23 mouse cellular contexts compared by ENCODE assay signal in genomic region chr14:20719767-20720166, GRCm38 (mm10). TPM values are rescaled to one million over a fixed set of nuclear protein-coding genes. Genes with fewer than 3 reads are reported as not detected.
DNase-seq lines count a peak whose midpoint lies in the region; ATAC-seq and TF ChIP-seq lines count a peak whose summit lies in the region.
"Had no signal": no experiment of that assay in that cellular context is flagged by ENCODE, and none has a peak within 500 bp of the region (broad histone marks: within the 10 kb centered on the region; RNA-seq: fewer than 3 reads in every experiment).

No protein-coding gene starts in this region.

- no peak for TF ChIP-seq RAD21 in MEL (IDR thresholded peaks at IDR 0.05; ENCODE audit: low read depth, low read length)

- H3K9ac ChIP-seq in heart, adult 2 months (ENCODE audit: low read depth, low read length) = no peak overlapping the region
- H3K9ac ChIP-seq in MEL (ENCODE audit: control insufficient read depth, low read depth, low read length, poor library complexity, severe bottlenecking) = no peak overlapping the region

- H3K4me3 ChIP-seq in heart, adult 2 months = no peak overlapping the region
- H3K4me3 ChIP-seq in G1E (ENCODE audit: low read depth, low read length) = no peak overlapping the region
- no peak overlapping the region for H3K4me3 ChIP-seq in MEL (ENCODE audit: control insufficient read depth in 1 of 2, insufficient read depth in 1 of 2, low read depth in 2 of 2, low read length in 2 of 2)
- H3K4me3 ChIP-seq in myocyte = no peak overlapping the region

- no peaks in the 10 kb centered on the region for H3K36me3 ChIP-seq in heart, adult 2 months (ENCODE audit: control insufficient read depth, insufficient read depth, low read length)
- peaks cover 98% of the 10 kb centered on the region for H3K36me3 ChIP-seq in G1E (replicated peaks)
- H3K36me3 ChIP-seq in MEL (ENCODE audit: control insufficient read depth in 1 of 2, insufficient read depth in 2 of 2, low read length in 2 of 2) = peaks cover 0 to 21% of the 10 kb centered on the region in 2 experiments; a peak in 2 of 4 replicates
- H3K36me3 ChIP-seq in myocyte (ENCODE audit: control insufficient read depth, insufficient read depth) = peaks cover 54% of the 10 kb centered on the region

- WGBS in heart, adult 2 months = 91% methylated on average over 12 of the region's 12 CpGs

- H3K4me1 ChIP-seq in heart, adult 2 months (ENCODE audit: control insufficient read depth, insufficient read depth, low read length) = no peaks in the 10 kb centered on the region
- H3K4me1 ChIP-seq in G1E (ENCODE audit: insufficient read depth, low read depth, low read length) = peaks cover 57% of the 10 kb centered on the region
- no peaks in the 10 kb centered on the region; a peak in 1 of 4 replicates for H3K4me1 ChIP-seq in MEL (ENCODE audit: control insufficient read depth in 1 of 2, insufficient read depth in 2 of 2, low read length in 2 of 2)

- no peaks in the 10 kb centered on the region for H3K27me3 ChIP-seq in heart, adult 2 months (ENCODE audit: control insufficient read depth, insufficient read depth, low read length)
- no peaks in the 10 kb centered on the region for H3K27me3 ChIP-seq in G1E (ENCODE audit: insufficient read depth, low read length)
- no peaks in the 10 kb centered on the region for H3K27me3 ChIP-seq in MEL (ENCODE audit: control insufficient read depth in 1 of 2, insufficient read depth in 2 of 2, low read length in 2 of 2)
- H3K27me3 ChIP-seq in myocyte (ENCODE audit: control insufficient read depth, insufficient read depth, insufficient read length) = no peaks in the 10 kb centered on the region
- H3K27me3 ChIP-seq: CH12.LX, Patski had no signal

- intact Hi-C loops in heart, adult 2 months (cut with DNase I) = no loop called here

- no peak overlapping the region for H3K4me2 ChIP-seq in myocyte (ENCODE audit: low read depth)

- no peak overlapping the region for H3ac ChIP-seq in myocyte (ENCODE audit: control insufficient read depth, insufficient read length)

- no peaks in the 10 kb centered on the region; the same call in 1 of the 2 replicates for H3K79me2 ChIP-seq in heart, adult 2 months (replicated peaks; ENCODE audit: control insufficient read depth, insufficient read depth, low read length)
- no peaks in the 10 kb centered on the region for H3K79me2 ChIP-seq in MEL (ENCODE audit: control insufficient read depth, insufficient read depth, low read length, poor library complexity)
- no peaks in the 10 kb centered on the region for H3K79me2 ChIP-seq in myocyte (ENCODE audit: control insufficient read depth, insufficient read depth)

- no peak for TF ChIP-seq CTCF in heart, adult 2 months (IDR thresholded peaks at IDR 0.05)
- no peak for TF ChIP-seq CTCF in G1E (IDR thresholded peaks at IDR 0.05; ENCODE audit: low read depth, low read length)
- no peak for TF ChIP-seq CTCF in MEL (IDR thresholded peaks at IDR 0.05 in 2 of 3, conservative IDR thresholded peaks at IDR 0.05 in 1 of 3; ENCODE audit: control insufficient read depth in 1 of 3, insufficient read depth in 1 of 3, low read depth in 2 of 3, low read length in 3 of 3, poor library complexity in 1 of 3, severe bottlenecking in 1 of 3)

- no peak for TF ChIP-seq EP300 in heart, adult 2 months (IDR thresholded peaks at IDR 0.05; ENCODE audit: insufficient read depth, low read depth, low read length)
- no peak for TF ChIP-seq EP300 in MEL (IDR thresholded peaks at IDR 0.05; ENCODE audit: low read depth in 1 of 2, low read length in 2 of 2)

- ATAC-seq in G1E (ENCODE audit: extremely low read depth, insufficient number of reproducible peaks, low FRiP score, poor library complexity, severe bottlenecking) = peak; percentile 1; the same call in 1 of the 2 replicates
- ATAC-seq: activated CD4-positive, CD25-positive, alpha-beta regulatory T cell, adult 4 months; CD4-positive, CD25-positive, alpha-beta regulatory T cell, adult 4 months; Patski had no signal

- no peak overlapping the region for H3K27ac ChIP-seq in heart, adult 2 months
- no peak overlapping the region for H3K27ac ChIP-seq in MEL (ENCODE audit: control insufficient read depth, low read depth, low read length)

- TF ChIP-seq POLR2A in heart, adult 2 months (IDR thresholded peaks at IDR 0.05; ENCODE audit: insufficient read depth, low read depth, low read length) = no peak
- TF ChIP-seq POLR2A in MEL (IDR thresholded peaks at IDR 0.05; ENCODE audit: control insufficient read depth in 1 of 2, insufficient read depth in 1 of 2, low read depth in 1 of 2, low read length in 2 of 2, poor library complexity in 1 of 2) (0 out of 4 replicates have a peak, but pooled peaks of 1 of the 2 experiments have one; percentile 3), myocyte (IDR thresholded peaks at IDR 0.05; ENCODE audit: insufficient read length, low read depth) (no peak)

- peak; percentile 90 for DNase-seq in heart, adult 11 months
- DNase-seq in heart, adult 2 months = no peak
- DNase-seq in G1E (ENCODE audit: low spot score) = no peak
- no peak for DNase-seq in MEL (ENCODE audit: low read depth, low spot score)
- no peak for DNase-seq in thymus, postnatal 36 days
- DNase-seq in kidney, postnatal 25 days = no peak
- no peak for DNase-seq in adrenal gland, adult 2 months
- DNase-seq: adrenal gland, adult 8-10 months; adrenal gland, postnatal 10 days; adrenal gland, postnatal 14 days; adrenal gland, postnatal 25 days; adrenal gland, postnatal 36 days; B cell, adult 2 months; cerebellum, adult 11 months; cerebellum, adult 11-12 months; cerebellum, adult 18-20 months; cerebellum, adult 2 months; cerebellum, adult 8-10 months had no signal

- H3K9me3 ChIP-seq in G1E (replicated peaks) (no peaks in the 10 kb centered on the region), MEL (replicated peaks; ENCODE audit: insufficient read depth, low read length) (no peaks in the 10 kb centered on the region)

TF ChIP-seq in MEL, 35 proteins besides CTCF, POLR2A, EP300 and RAD21 (continues in another document):
- no peak for TF ChIP-seq TBP (IDR thresholded peaks at IDR 0.05; ENCODE audit: low read depth, low read length)

TF ChIP-seq in myocyte, 11 proteins besides CTCF, POLR2A, EP300 and RAD21 (continues in another document):
- peak; percentile 39 for TF ChIP-seq POLR2AphosphoS2 (IDR thresholded peaks at IDR 0.05; ENCODE audit: insufficient read length, low read depth)

RNA-seq across cellular contexts. Expression of gene Zswim8, which starts 12.4 kb away (rescaled TPM):
- 10 to 100 TPM; 38.5 to 40.0 TPM for total RNA-seq in heart, adult 2 months (2021)
- polyA plus RNA-seq in heart, adult 2 months (2012; rRNA removed) = 103 and 108 TPM in 2 replicates
- total RNA-seq in G1E (2014; fragmentation: Nextera tagmentation) = 41.1 and 41.2 TPM in 2 replicates
- total RNA-seq in G1E (2017) = 16.7 and 19.1 TPM in 2 replicates
- polyA plus RNA-seq in G1E (2012) = 31.5 and 35.7 TPM in 2 replicates
- 14.2 and 16.5 TPM in 2 replicates for total RNA-seq in MEL (2012; rRNA removed)
- polyA plus RNA-seq in MEL (2012; ENCODE audit: insufficient read depth in 1 of 2, insufficient read length in 2 of 2, low read depth in 1 of 2, low replicate concordance in 2 of 2, missing spikeins in 1 of 2) = 10 to 100 TPM in 1 of 2 experiments, not detected in 1; 35.5 TPM
- 74.9 TPM for polyA plus RNA-seq in myocyte (2012; fragmentation: generic; extraction: Trizol)
- 100 to 1,000 TPM in 1 of 2 experiments, 10 to 100 TPM in 1; 95.8 to 128 TPM for total RNA-seq in adrenal gland, adult 2 months (2021)
- polyA plus RNA-seq in adrenal gland, adult 2 months (2012; rRNA removed) = 279 and 287 TPM in 2 replicates

RNA-seq across cellular contexts. Expression of gene Ndst2, which starts 14.6 kb away (rescaled TPM):
- 1 to 10 TPM; 8.3 to 8.5 TPM for total RNA-seq in heart, adult 2 months (2021)
- 15.5 and 23.7 TPM in 2 replicates for polyA plus RNA-seq in heart, adult 2 months (2012; rRNA removed)
- 195 and 204 TPM in 2 replicates for total RNA-seq in G1E (2014; fragmentation: Nextera tagmentation)
- total RNA-seq in G1E (2017) = 227 and 232 TPM in 2 replicates
- polyA plus RNA-seq in G1E (2012) = 61.4 and 72.2 TPM in 2 replicates
- total RNA-seq in MEL (2012; rRNA removed) = 34.4 and 39.5 TPM in 2 replicates
- 10 to 100 TPM; 37.1 to 54.0 TPM for polyA plus RNA-seq in MEL (2012; ENCODE audit: insufficient read depth in 1 of 2, insufficient read length in 2 of 2, low read depth in 1 of 2, low replicate concordance in 2 of 2, missing spikeins in 1 of 2)
- 11.9 TPM for polyA plus RNA-seq in myocyte (2012; fragmentation: generic; extraction: Trizol)
- 10 to 100 TPM; 24.6 to 25.0 TPM for total RNA-seq in adrenal gland, adult 2 months (2021)
- 34.9 and 35.9 TPM in 2 replicates for polyA plus RNA-seq in adrenal gland, adult 2 months (2012; rRNA removed)

RNA-seq across cellular contexts. Expression of gene Chchd1, which starts 17.0 kb away (rescaled TPM):
- 100 to 1,000 TPM in 1 of 2 experiments, 10 to 100 TPM in 1; 98.8 to 126 TPM for total RNA-seq in heart, adult 2 months (2021)
- polyA plus RNA-seq in heart, adult 2 months (2012; rRNA removed) = 66.8 and 89.0 TPM in 2 replicates
- total RNA-seq in G1E (2014; fragmentation: Nextera tagmentation) (43.0 and 53.6 TPM in 2 replicates), G1E (2017) (135 and 152 TPM in 2 replicates), MEL (2012; rRNA removed) (154 and 164 TPM in 2 replicates)
- polyA plus RNA-seq in G1E (2012) (8.4 and 8.7 TPM in 2 replicates), MEL (2012; ENCODE audit: insufficient read depth in 1 of 2, insufficient read length in 2 of 2, low read depth in 1 of 2, low replicate concordance in 2 of 2, missing spikeins in 1 of 2) (100 to 1,000 TPM in 1 of 2 experiments, not detected in 1; 136 TPM), myocyte (2012; fragmentation: generic; extraction: Trizol) (111 TPM)
- 10 to 100 TPM; 66.6 to 93.6 TPM for total RNA-seq in adrenal gland, adult 2 months (2021)
- polyA plus RNA-seq in adrenal gland, adult 2 months (2012; rRNA removed) = 5.9 and 8.5 TPM in 2 replicates

RNA-seq across cellular contexts. Expression of gene Fut11, which starts 25.0 kb away (rescaled TPM):
- total RNA-seq in heart, adult 2 months (2021) = 1 to 10 TPM; 5.3 to 5.9 TPM
- polyA plus RNA-seq in heart, adult 2 months (2012; rRNA removed) = 5.3 and 6.9 TPM in 2 replicates
- total RNA-seq in G1E (2014; fragmentation: Nextera tagmentation) (3.5 and 4.6 TPM in 2 replicates), G1E (2017) (7.8 and 8.3 TPM in 2 replicates), MEL (2012; rRNA removed) (0.49 and 0.69 TPM in 2 replicates)
- polyA plus RNA-seq in G1E (2012) (4.1 and 5.0 TPM in 2 replicates), MEL (2012; ENCODE audit: insufficient read depth in 1 of 2, insufficient read length in 2 of 2, low read depth in 1 of 2, low replicate concordance in 2 of 2, missing spikeins in 1 of 2) (1 to 10 TPM in 1 of 2 experiments, not detected in 1; 1.8 TPM), myocyte (2012; fragmentation: generic; extraction: Trizol) (7.2 TPM)
- 10 to 100 TPM; 15.5 to 18.0 TPM for total RNA-seq in adrenal gland, adult 2 months (2021)
- 47.8 and 51.2 TPM in 2 replicates for polyA plus RNA-seq in adrenal gland, adult 2 months (2012; rRNA removed)

RNA-seq across cellular contexts. Expression of gene Sec24c, which starts 45.7 kb away (rescaled TPM):
- 100 to 1,000 TPM in 1 of 2 experiments, 10 to 100 TPM in 1; 98.2 to 106 TPM for total RNA-seq in heart, adult 2 months (2021)
- 133 and 146 TPM in 2 replicates for polyA plus RNA-seq in heart, adult 2 months (2012; rRNA removed)
- total RNA-seq in G1E (2014; fragmentation: Nextera tagmentation) = 119 and 126 TPM in 2 replicates
- total RNA-seq in G1E (2017) = 88.4 and 101 TPM in 2 replicates
- 255 and 271 TPM in 2 replicates for polyA plus RNA-seq in G1E (2012)
- total RNA-seq in MEL (2012; rRNA removed) = 68.5 and 83.9 TPM in 2 replicates
- polyA plus RNA-seq in MEL (2012; ENCODE audit: insufficient read depth in 1 of 2, insufficient read length in 2 of 2, low read depth in 1 of 2, low replicate concordance in 2 of 2, missing spikeins in 1 of 2) = 100 to 1,000 TPM; 121 to 263 TPM
- polyA plus RNA-seq in myocyte (2012; fragmentation: generic; extraction: Trizol) = 68.6 TPM
- total RNA-seq in adrenal gland, adult 2 months (2021) = 100 to 1,000 TPM; 109 to 142 TPM
- 283 and 329 TPM in 2 replicates for polyA plus RNA-seq in adrenal gland, adult 2 months (2012; rRNA removed)
